Mouse (Mus musculus) heart, adult 2 months (tissue): Measurements from ENCODE around the gene Mrpl18.

ENCODE experiments used
- CTCF ChIP-seq: fragments of 200-600 bp; IDR thresholded peaks from 2 replicates; pipeline ENCODE4 v1.8.1; 2022; ENCODE audit warnings: antibody characterized with exemption, mild to moderate bottlenecking, moderate library complexity
- POLR2A ChIP-seq: fragments of 200-500 bp; IDR thresholded peaks from 2 replicates; pipeline ENCODE4 v1.6.1; 2011; ENCODE audit warnings: mild to moderate bottlenecking, low read depth, low read length, control low read depth; ENCODE audit not compliant: insufficient read depth

GRCm38 (mm10) chr17:12887021-12887775, 28.9 kb downstream of the Mrpl18 start:
- no peak for TF ChIP-seq POLR2A
- TF ChIP-seq CTCF = no peak
